ENCODE assay signal across 8 mouse cellular contexts in genomic region chr9:102423465-102423918, GRCm38 (mm10).
A peak's percentile ranks its signal among the peaks of the same experiment; 100 is the strongest.
DNase-seq lines count a peak whose midpoint lies in the region; ATAC-seq and TF ChIP-seq lines count a peak whose summit lies in the region.
"Had no signal": no experiment of that assay in that cellular context is flagged by ENCODE, and none has a peak within 500 bp of the region (broad histone marks: within the 10 kb centered on the region; RNA-seq: fewer than 3 reads in every experiment).

No protein-coding gene starts in this region.

- 28% methylated on average over 9 of the region's 9 CpGs for WGBS in lung, postnatal 0 days
- WGBS in forebrain, postnatal 0 days, result 5% methylated on average over 9 of the region's 9 CpGs
- WGBS in liver, embryonic 12.5 days (ENCODE audit: insufficient replicate concordance), result 35% methylated on average over 9 of the region's 9 CpGs
- 63% methylated on average over 9 of the region's 9 CpGs for WGBS in cerebellum, adult 2 months

- no peaks in the 10 kb centered on the region for H3K36me3 ChIP-seq in lung, postnatal 0 days (ENCODE audit: insufficient read depth, low read length)
- no peaks in the 10 kb centered on the region for H3K36me3 ChIP-seq in forebrain, postnatal 0 days (ENCODE audit: insufficient read depth)
- H3K36me3 ChIP-seq in liver, embryonic 12.5 days, result no peaks in the 10 kb centered on the region

- H3K27ac ChIP-seq in lung, postnatal 0 days (ENCODE audit: low read length), result no peak overlapping the region
- peak overlapping the region; percentile 42 for H3K27ac ChIP-seq in forebrain, postnatal 0 days (ENCODE audit: low read depth, low read length)
- H3K27ac ChIP-seq in liver, embryonic 12.5 days, result peak overlapping the region; percentile 67; the same call in 1 of the 2 replicates
- H3K27ac ChIP-seq in cerebellum, adult 2 months (ENCODE audit: insufficient read depth, low read length), result no peak overlapping the region

- no peak for TF ChIP-seq CTCF in lung, postnatal 0 days (IDR thresholded peaks at IDR 0.05)
- no peak for TF ChIP-seq CTCF in forebrain, postnatal 0 days (IDR thresholded peaks at IDR 0.05; ENCODE audit: low read depth)
- TF ChIP-seq CTCF in cerebellum, adult 2 months (IDR thresholded peaks at IDR 0.05; ENCODE audit: borderline replicate concordance, insufficient read depth, low read depth, low read length), result no peak

- TF ChIP-seq POLR2A in cerebellum, adult 2 months (IDR thresholded peaks at IDR 0.05; ENCODE audit: borderline replicate concordance, insufficient read depth, low read length), result no peak

- no peaks in the 10 kb centered on the region for H3K27me3 ChIP-seq in lung, postnatal 0 days (replicated peaks; ENCODE audit: insufficient read depth, low read length)
- H3K27me3 ChIP-seq in forebrain, postnatal 0 days (ENCODE audit: insufficient read depth, low read length), result no peaks in the 10 kb centered on the region
- H3K27me3 ChIP-seq in liver, embryonic 12.5 days (replicated peaks), result no peaks in the 10 kb centered on the region
- no peaks in the 10 kb centered on the region for H3K27me3 ChIP-seq in cerebellum, adult 2 months (ENCODE audit: control insufficient read depth, insufficient read depth, low read length)

- ATAC-seq in lung, postnatal 0 days, result no peak
- peak; percentile 74 for ATAC-seq in forebrain, postnatal 0 days
- ATAC-seq in liver, embryonic 12.5 days, result no peak
- no peak for ATAC-seq in megakaryocyte, adult 5-6 weeks (ENCODE audit: poor library complexity, severe bottlenecking)

- no peak for TF ChIP-seq EP300 in lung, postnatal 0 days (IDR thresholded peaks at IDR 0.05)

- no peak for DNase-seq in lung, postnatal 0 days (ENCODE audit: low spot score)
- DNase-seq in lung, postnatal 25 days (ENCODE audit: low spot score), result no peak
- no peak for DNase-seq in forebrain, postnatal 0 days
- DNase-seq in yolk sac, embryonic 10.5 days (ENCODE audit: low spot score), result peak; percentile 5
- DNase-seq in cerebellum, adult 2 months, result no peak
- DNase-seq: kidney, adult 9 months had no signal

- H3K9ac ChIP-seq in lung, postnatal 0 days (replicated peaks; ENCODE audit: low read depth), result no peak overlapping the region
- peak overlapping the region; percentile 41; the same call in 1 of the 2 replicates for H3K9ac ChIP-seq in forebrain, postnatal 0 days
- H3K9ac ChIP-seq in liver, embryonic 12.5 days, result no peak overlapping the region

- no peaks in the 10 kb centered on the region for H3K9me3 ChIP-seq in lung, postnatal 0 days (ENCODE audit: low read length)
- H3K9me3 ChIP-seq in forebrain, postnatal 0 days (ENCODE audit: low read length), result no peaks in the 10 kb centered on the region
- no peaks in the 10 kb centered on the region for H3K9me3 ChIP-seq in liver, embryonic 12.5 days (replicated peaks)

- H3K4me3 ChIP-seq in lung, postnatal 0 days (ENCODE audit: low read depth, low read length), result no peak overlapping the region
- no peak overlapping the region for H3K4me3 ChIP-seq in forebrain, postnatal 0 days (ENCODE audit: low read depth, low read length)
- no peak overlapping the region for H3K4me3 ChIP-seq in liver, embryonic 12.5 days
- H3K4me3 ChIP-seq in cerebellum, adult 2 months (replicated peaks; ENCODE audit: insufficient read depth, low read depth, low read length), result no peak overlapping the region

- 0 out of 2 replicates have a peak, but pooled peaks cover 5% of the 10 kb centered on the region for H3K4me1 ChIP-seq in lung, postnatal 0 days (ENCODE audit: insufficient read depth, low read depth, low read length)
- peaks cover 13% of the 10 kb centered on the region for H3K4me1 ChIP-seq in forebrain, postnatal 0 days (ENCODE audit: insufficient read depth)
- H3K4me1 ChIP-seq in liver, embryonic 12.5 days, result no peaks in the 10 kb centered on the region
- no peaks in the 10 kb centered on the region; the same call in 1 of the 2 replicates for H3K4me1 ChIP-seq in cerebellum, adult 2 months (ENCODE audit: control insufficient read depth, insufficient read depth, low read length)

- H3K4me2 ChIP-seq in lung, postnatal 0 days (replicated peaks; ENCODE audit: low read depth, low read length), result peak overlapping the region; percentile 12; the same call in 1 of the 2 replicates
- peak overlapping the region; percentile 31 for H3K4me2 ChIP-seq in forebrain, postnatal 0 days (ENCODE audit: low read depth)
- H3K4me2 ChIP-seq in liver, embryonic 12.5 days, result peak overlapping the region; percentile 25; the same call in 1 of the 2 replicates

Comparison
In these comparisons a context has a peak if more than half of its experiments do, and no peak if none do; other contexts are left out.
1. H3K27ac ChIP-seq: peak in forebrain, postnatal 0 days (single experiment) and liver, embryonic 12.5 days (single experiment); none in lung, postnatal 0 days (single experiment) and cerebellum, adult 2 months (single experiment).
2. Peak in every context shown above with its lines, with median percentiles within 50 percentile points of each other: H3K4me2 ChIP-seq.